Mouse (Mus musculus): ENCODE measurements at regions not wholly inside any gene's neighbourhood (a gene's known extent, or its start where the extent isn't known, plus 50 kb on each side); places are given as distances from the start of the nearest gene placed in this dataset.

DNA sequence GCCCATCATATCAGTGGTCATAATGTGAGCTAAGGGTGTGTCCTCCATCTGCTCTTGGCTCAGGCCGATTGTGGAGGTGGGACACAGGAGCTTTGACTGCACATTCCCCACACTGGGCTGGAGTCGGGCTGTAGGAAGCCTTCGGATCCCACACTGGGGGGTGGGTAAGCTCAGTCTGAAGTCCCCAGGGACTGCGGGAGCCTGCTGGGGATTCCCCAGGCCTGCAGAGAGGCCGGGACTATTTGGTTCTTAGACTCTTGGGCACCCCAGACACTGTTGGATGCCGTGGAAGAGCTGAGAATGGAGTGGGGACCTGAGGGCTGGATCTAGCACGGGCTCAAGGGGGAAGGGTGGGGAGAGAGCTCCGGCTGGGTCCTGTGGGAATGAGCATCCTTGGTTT is 547.1 kb upstream of the Nrp1 start:
- no peak for DNase-seq (ENCODE audit: low spot score in 2 of 2)

- DNase-seq (ENCODE audit: low spot score in 2 of 2) = no peak
Measured at GRCm38 (mm10) chr8:127814785-127815523, 543.5 kb upstream of the Nrp1 start.

- DNase-seq (ENCODE audit: low spot score in 2 of 2) = no peak
Measured at GRCm38 (mm10) chr8:127820741-127821170, 537.6 kb upstream of the Nrp1 start.

DNA sequence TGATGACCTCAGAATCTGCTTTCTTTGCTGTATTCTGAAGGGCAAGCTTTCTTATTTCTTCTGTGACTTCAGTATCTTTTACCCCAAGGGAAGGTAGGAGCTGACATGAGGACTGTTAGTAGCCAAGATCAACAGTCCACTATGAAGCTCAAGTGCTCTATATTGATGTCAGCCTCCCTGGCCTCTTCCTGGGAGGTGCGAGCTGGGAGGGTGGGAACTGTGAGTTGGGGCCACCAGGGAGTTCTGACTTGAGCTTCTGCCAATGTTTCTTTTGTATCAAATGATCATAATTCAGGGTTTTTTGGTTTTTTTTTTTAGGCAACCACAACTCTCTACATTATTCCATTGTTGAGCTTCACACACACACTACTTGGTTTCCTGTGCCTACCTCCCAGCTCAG is 536.8 kb upstream of the Nrp1 start:
- no peak for DNase-seq (ENCODE audit: low spot score in 2 of 2)

DNA sequence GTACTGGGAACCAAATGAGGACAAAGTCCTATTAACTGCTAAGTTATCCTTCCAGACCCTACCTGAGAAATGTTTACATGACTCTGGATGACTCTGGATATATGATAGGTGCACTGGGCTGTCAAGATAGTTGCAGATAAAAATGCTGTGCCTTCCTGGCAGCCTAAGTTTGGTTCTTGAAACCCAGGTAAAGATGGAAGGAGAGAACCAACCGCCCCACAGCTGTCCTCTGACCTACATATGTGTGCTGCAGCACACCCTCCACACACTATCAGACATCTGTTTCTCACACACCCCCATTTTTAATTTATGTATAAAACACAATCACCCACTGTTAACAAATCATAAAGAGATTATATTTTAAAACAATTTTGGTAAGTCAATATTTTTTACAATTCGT is 533.4 kb upstream of the Nrp1 start:
- no peak for DNase-seq (ENCODE audit: low spot score in 2 of 2)

DNA sequence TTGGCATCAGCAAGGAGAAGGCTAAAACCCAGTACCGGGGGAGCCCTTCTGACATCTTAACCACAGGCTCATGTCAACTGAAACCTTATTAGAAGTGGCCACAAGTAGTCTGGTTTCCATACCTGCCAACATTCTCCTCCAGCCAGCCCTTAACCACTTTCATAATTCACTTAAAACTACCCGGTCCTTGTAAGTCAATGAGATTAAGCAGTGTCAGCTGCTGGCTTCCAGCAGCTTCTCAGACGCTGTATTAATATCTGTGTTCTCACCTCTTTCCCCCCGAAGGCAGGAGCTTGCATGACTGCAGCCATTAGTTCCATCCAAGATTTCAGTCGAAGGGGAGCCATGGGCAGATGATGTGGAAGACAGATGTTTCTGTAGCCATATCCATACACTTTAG is 530.6 kb upstream of the Nrp1 start:
- no peak for DNase-seq (ENCODE audit: low spot score in 2 of 2)

GRCm38 (mm10) chr8:127829659-127830058 is 528.7 kb upstream of the Nrp1 start:
- DNase-seq (ENCODE audit: low spot score in 2 of 2) = no peak

GRCm38 (mm10) chr8:127834006-127834405 is 524.4 kb upstream of the Nrp1 start:
- DNase-seq (ENCODE audit: low spot score in 2 of 2) = no peak

DNA sequence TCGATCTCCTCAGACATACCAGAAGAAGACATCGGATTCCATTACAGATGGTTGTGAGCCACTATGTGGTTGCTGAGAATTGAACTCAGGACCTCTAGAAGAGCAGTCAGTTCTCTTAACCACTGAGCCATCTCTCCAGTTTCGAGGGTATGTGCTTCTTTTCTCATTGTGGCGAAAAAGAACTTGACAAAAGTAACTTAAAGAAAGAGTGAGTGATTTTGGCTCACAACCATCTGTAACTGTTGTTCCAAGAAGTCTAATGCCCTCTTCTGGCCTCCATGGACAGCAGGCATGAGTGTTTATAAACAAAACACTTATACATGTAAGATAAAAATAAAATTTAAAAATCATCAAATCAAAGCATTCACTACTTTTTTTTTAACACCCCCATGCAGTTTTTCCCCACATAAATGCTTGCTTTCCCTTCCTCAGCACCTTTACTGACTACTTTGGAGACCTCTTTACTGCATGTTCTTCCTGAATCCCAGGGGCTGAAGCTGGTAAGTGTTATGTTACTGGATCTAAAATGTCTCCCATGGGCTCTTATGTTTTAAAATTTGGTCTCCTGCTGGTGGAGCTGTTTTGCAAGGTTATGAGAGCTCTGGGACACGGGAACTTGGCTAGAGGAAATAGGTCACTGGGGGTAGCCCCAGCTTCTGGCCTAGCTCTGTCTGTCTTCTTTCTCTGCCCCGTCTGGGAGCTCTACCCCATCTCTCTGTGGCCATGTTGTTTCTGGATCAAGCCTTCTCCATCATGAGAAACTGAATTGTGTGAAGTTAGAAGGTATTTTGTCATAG is 521.8 kb upstream of the Nrp1 start:
- DNase-seq (ENCODE audit: low spot score in 2 of 2) = no peak

DNA sequence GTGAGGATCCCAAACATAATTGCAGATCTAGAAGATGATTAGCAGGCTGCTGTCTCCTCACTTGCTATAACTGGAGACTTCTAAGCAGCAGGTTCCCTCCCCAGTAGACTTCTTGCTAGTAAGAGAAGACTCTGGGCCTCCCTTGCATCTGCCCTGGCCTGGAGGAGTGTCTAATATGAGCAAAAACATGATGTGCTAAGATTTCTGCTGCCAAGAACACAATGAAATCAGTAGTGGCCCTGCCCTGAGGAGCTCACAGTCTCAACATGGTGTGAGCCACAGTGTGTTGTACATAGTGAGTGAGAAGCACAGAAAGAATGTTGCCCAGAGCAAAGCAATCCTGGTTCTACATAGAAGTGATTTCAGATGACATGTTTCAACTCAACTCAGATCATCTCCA is 520.1 kb upstream of the Nrp1 start:
- DNase-seq (ENCODE audit: low spot score in 2 of 2) = no peak

DNA sequence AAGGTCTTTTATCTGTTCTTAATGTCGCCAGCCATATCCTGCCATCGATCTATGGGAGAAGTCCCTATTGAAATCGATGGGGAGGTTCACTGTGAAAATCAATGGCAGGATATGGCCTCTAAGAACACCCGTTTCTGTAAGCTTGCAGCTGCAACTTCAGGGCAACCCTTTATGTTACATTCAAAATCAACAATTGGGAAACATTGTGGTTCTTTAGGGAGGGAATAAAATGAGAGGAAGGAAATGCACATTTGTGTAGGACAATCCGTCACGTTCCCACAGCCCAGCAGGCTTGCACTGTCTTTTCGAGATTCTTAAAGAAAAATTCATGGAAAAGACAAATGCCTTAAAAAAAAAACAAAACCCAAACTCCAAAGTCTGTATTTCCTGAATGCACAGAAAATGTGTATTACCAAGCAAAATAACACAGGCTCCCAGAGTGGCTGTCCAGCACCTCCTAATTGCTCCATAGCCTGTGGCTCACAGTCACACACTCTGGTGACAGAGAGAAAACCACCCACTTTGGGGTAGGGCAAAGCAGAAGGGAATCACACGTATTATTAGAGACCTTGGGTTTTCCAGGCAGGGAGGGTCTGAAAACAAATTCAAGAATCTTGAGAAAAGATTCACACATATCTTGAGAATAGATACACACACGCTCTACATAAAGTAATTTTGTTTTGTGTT is 510.9 kb upstream of the Nrp1 start:
- DNase-seq (ENCODE audit: low spot score in 2 of 2) = no peak

GRCm38 (mm10) chr8:127849926-127850325 is 508.5 kb upstream of the Nrp1 start:
- DNase-seq (ENCODE audit: low spot score in 2 of 2) = no peak

GRCm38 (mm10) chr8:127855653-127856300 is 502.6 kb upstream of the Nrp1 start:
- no peak for DNase-seq (ENCODE audit: low spot score in 2 of 2)

DNA sequence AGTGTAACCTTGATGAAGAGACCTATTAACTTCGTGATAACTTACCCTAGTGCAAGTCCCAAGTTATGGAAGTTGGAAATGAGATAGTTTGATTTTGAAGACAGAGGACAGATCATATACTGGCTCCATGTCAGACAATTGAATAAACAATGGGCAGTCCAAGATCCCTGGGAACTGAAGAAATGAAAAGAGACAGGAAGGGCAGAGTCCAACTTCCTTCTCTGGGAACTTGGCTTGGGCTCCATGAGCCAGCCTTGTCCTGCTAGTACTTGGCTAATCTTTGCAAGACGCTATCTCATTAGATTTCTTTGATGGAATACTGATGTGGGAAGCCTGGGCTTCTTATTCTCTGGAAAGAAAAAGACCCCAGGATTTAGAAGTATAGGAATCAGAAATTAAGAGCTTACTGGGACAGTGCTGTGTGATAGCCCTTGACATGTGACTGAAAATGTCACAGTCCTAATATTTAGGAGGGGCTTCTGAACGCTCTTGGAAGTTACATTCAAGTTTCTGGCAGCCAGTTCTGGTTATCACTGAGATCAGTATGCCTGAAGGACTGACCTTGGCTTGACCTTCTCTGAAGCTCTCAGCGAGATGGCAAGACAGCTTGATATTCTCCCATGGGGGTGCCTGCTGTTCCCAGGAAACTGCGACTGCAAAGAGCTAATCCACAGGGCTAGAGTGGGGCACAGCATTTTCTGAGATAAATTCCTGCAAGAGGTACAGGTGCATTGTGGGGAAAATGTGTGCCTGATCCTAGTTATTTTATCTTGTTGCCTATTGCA is 501.9 kb upstream of the Nrp1 start:
- DNase-seq (ENCODE audit: low spot score in 2 of 2) = no peak

GRCm38 (mm10) chr8:127859036-127859435 is 499.4 kb upstream of the Nrp1 start:
- no peak for DNase-seq (ENCODE audit: low spot score in 2 of 2)

DNA sequence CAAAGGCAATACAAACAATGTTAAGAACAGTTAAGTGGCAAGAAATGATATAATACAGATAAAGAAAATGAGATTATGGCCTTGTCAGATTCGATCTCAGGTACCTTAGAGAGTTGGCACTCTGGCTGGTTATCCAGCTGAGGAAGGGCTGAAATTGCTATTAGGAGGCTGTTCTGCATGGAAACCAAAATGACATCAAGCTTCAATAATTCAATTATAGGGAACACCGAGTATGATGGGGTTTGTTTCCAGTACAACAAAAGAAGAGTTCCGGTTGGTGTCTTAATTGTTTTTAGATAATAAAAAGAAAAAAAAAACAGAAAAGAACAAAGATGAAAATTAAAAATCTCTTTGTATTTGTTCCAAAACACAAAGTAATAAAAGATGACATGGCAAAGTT is 498.0 kb upstream of the Nrp1 start:
- DNase-seq (ENCODE audit: low spot score in 2 of 2) = no peak

DNA sequence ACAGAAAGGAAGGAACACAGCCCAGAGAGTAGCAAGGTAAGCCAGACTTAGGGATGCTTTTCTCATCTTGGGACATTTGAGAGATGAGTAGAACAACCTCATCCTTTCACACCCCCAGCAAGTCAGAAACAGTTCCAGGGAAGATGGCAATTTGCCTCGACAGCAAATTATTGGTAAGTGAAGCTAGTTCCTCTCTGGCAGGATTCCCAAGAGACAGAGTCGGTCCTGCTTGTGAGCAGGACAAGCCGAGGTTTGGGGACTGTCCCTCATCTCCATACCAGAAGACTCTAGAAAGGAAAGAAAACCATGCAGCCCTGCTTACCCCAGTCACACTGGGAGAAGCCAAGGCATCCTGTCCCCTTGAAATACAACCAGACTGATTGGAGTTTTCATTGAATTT is 497.5 kb upstream of the Nrp1 start:
- no peak for DNase-seq (ENCODE audit: low spot score in 2 of 2)

DNA sequence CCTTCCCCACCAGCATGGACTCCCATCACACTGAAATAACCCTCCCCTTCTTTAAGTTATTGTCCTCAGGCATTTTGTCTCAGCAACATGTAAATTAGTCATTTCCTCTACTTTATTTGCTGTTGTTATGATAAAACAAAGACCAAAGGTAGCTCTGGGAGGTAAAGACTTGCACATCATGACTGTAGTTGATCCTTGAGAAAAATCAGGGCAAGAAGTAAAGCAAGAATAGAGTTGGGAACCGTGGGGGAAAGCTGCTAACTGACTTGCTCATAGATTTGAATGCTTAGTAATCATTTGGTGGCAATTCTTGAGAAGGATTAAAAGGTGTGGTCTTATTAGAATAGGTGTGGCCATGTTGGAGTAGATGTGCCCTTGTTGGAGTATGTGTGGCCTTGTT is 473.8 kb upstream of the Nrp1 start:
- DNase-seq (ENCODE audit: low spot score in 2 of 2) = no peak

- no peak for DNase-seq (ENCODE audit: low spot score in 2 of 2)
Measured at GRCm38 (mm10) chr8:127885211-127885610, 473.2 kb upstream of the Nrp1 start.

- no peak for DNase-seq (ENCODE audit: low spot score in 2 of 2)
Measured at GRCm38 (mm10) chr8:127885831-127886230, 472.6 kb upstream of the Nrp1 start.

DNA sequence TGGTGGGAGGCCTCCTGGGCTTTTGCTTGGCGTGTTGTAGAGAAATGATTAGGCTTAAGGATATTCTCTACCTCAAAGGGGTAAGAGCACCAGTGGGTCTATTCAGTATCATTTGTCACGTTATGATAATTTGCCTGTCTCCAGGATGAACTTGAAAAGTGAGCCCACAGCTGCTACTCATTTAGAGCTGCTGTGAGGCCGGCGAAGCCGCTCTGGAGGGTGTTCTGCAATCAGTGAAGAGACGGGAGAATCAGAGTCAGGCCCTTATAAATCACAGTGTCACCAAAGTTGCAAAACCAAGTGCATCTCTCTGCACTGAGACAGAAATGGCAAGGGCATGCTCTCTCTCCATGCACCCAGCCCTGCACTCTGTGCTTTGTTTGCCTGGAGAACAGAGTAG is 467.7 kb upstream of the Nrp1 start:
- no peak for DNase-seq (ENCODE audit: low spot score in 2 of 2)
